Comparison of ENCODE assay signal across 13 mouse cellular contexts in genomic region chr17:11621492-11621891, GRCm38 (mm10).
DNase-seq lines count a peak whose midpoint lies in the region; ATAC-seq and TF ChIP-seq lines count a peak whose summit lies in the region.
"Had no signal": no experiment of that assay in that cellular context is flagged by ENCODE, and none has a peak within 500 bp of the region (broad histone marks: within the 10 kb centered on the region; RNA-seq: fewer than 3 reads in every experiment).

No protein-coding gene starts in this region.

- no peaks in the 10 kb centered on the region for H3K79me2 ChIP-seq in liver, adult 2 months (ENCODE audit: control insufficient read depth, insufficient read depth, low read length)

- TF ChIP-seq POLR2A in liver, adult 2 months (IDR thresholded peaks at IDR 0.05; ENCODE audit: extremely low read depth, insufficient read depth, low read length): no peak

- peak; percentile 24 to 46 for DNase-seq in cerebellum, postnatal 14 days
- DNase-seq in liver, adult 2 months (ENCODE audit: extremely low read depth, low read depth, low spot score): peak; percentile 9
- DNase-seq in liver (no peak), MEL-GATA-1-ER (ENCODE audit: extremely low read depth, low read depth) (peak; percentile 24)
- DNase-seq in embryonic facial prominence, embryonic 11.5 days (ENCODE audit: low spot score): peak; percentile 25
- no peak for DNase-seq in left cerebral cortex, postnatal 14 days (ENCODE audit: low spot score in 2 of 2)
- DNase-seq in spleen, postnatal 36 days (ENCODE audit: low spot score in 2 of 2): no peak
- DNase-seq: right cerebral cortex, postnatal 4 days; thymus, postnatal 25 days had no signal

- no peaks in the 10 kb centered on the region for H3K36me3 ChIP-seq in liver, adult 2 months (ENCODE audit: control insufficient read depth, insufficient read depth, low read length)
- H3K36me3 ChIP-seq in embryonic facial prominence, embryonic 11.5 days (replicated peaks; ENCODE audit: control insufficient read depth, insufficient read depth, low read depth, low read length): no peaks in the 10 kb centered on the region
- H3K36me3 ChIP-seq: limb, embryonic 13.5 days had no signal

- H3K9me3 ChIP-seq in embryonic facial prominence, embryonic 11.5 days (replicated peaks; ENCODE audit: control insufficient read depth, low read length): no peaks in the 10 kb centered on the region
- H3K9me3 ChIP-seq: forebrain, embryonic 13.5 days; limb, embryonic 13.5 days had no signal

- H3K9ac ChIP-seq in liver, adult 2 months (ENCODE audit: low read depth, low read length): no peak overlapping the region
- no peak overlapping the region for H3K9ac ChIP-seq in embryonic facial prominence, embryonic 11.5 days (replicated peaks; ENCODE audit: low read length)
- H3K9ac ChIP-seq: forebrain, embryonic 13.5 days; limb, embryonic 13.5 days had no signal

- intact Hi-C loops in left cerebral cortex, postnatal 14 days (cut with DNase I): loop anchor here (5.0 kb wide), 1 partner anchor 296 kb away; no protein-coding TSS in a partner anchor

- 57% methylated on average over 3 of the region's 3 CpGs for WGBS in liver, adult 2 months
- 52% methylated on average over 3 of the region's 3 CpGs for WGBS in embryonic facial prominence, embryonic 11.5 days

- H3K4me1 ChIP-seq in liver, adult 2 months (ENCODE audit: control insufficient read depth, insufficient read depth, low read length): no peaks in the 10 kb centered on the region
- no peaks in the 10 kb centered on the region; the same call in 1 of the 2 replicates for H3K4me1 ChIP-seq in embryonic facial prominence, embryonic 11.5 days (ENCODE audit: control insufficient read depth, insufficient read depth, low read length)
- H3K4me1 ChIP-seq: limb, embryonic 13.5 days had no signal

- H3K4me2 ChIP-seq in embryonic facial prominence, embryonic 11.5 days (ENCODE audit: low read depth, low read length): no peak overlapping the region
- H3K4me2 ChIP-seq: forebrain, embryonic 13.5 days; limb, embryonic 13.5 days had no signal

- H3K27ac ChIP-seq in liver, adult 2 months (replicated peaks; ENCODE audit: insufficient read depth, low read depth, low read length): no peak overlapping the region
- no peak overlapping the region for H3K27ac ChIP-seq in embryonic facial prominence, embryonic 11.5 days (replicated peaks; ENCODE audit: low read depth, low read length)
- H3K27ac ChIP-seq: forebrain, embryonic 13.5 days; limb, embryonic 13.5 days had no signal

- H3K4me3 ChIP-seq in liver, adult 2 months (ENCODE audit: insufficient read depth, low read depth, low read length): no peak overlapping the region
- H3K4me3 ChIP-seq in embryonic facial prominence, embryonic 11.5 days (ENCODE audit: low read depth, low read length): no peak overlapping the region
- H3K4me3 ChIP-seq: forebrain, embryonic 13.5 days; limb, embryonic 13.5 days had no signal

- ATAC-seq in cerebellum, adult (ENCODE audit: insufficient number of reproducible peaks, low FRiP score, low TSS enrichment): no peak
- ATAC-seq in embryonic facial prominence, embryonic 11.5 days (replicated peaks; ENCODE audit: insufficient number of reproducible peaks, low FRiP score, low TSS enrichment, low read depth): no peak
- ATAC-seq: CD4-positive, CD25-positive, alpha-beta regulatory T cell, adult 4 months; forebrain, embryonic 13.5 days had no signal

- no peak for TF ChIP-seq CTCF in liver, adult 2 months (IDR thresholded peaks at IDR 0.05; ENCODE audit: low read depth, low read length)

- no peaks in the 10 kb centered on the region for H3K27me3 ChIP-seq in liver, adult 2 months (ENCODE audit: control insufficient read depth, insufficient read depth, low read length)
- H3K27me3 ChIP-seq in embryonic facial prominence, embryonic 11.5 days (ENCODE audit: control insufficient read depth, insufficient read depth, low read length): no peaks in the 10 kb centered on the region
- H3K27me3 ChIP-seq: forebrain, embryonic 13.5 days; limb, embryonic 13.5 days had no signal

Comparison
In these comparisons a context has a peak if more than half of its experiments do, and no peak if none do; other contexts are left out.
1. DNase-seq: peak in cerebellum, postnatal 14 days (2 of 2), liver, adult 2 months (single experiment), MEL-GATA-1-ER (single experiment) and embryonic facial prominence, embryonic 11.5 days (single experiment); none in liver (single experiment), left cerebral cortex, postnatal 14 days (0 of 2) and spleen, postnatal 36 days (0 of 2).